Mouse (Mus musculus) heart, embryonic 10.5 days (tissue): ENCODE results near the gene Specc1. TPM values are rescaled to one million over a fixed set of nuclear protein-coding genes. Genes with fewer than 3 reads are reported as not detected.

ENCODE experiments used
- DNase-seq: peaks from one replicate; pipeline ENCODE4 v3.0.0-alpha.2; 2017; ENCODE audit warnings: low spot score
- H3K27ac ChIP-seq: fragments of 300-500 bp; sonication (generic); 2 replicates; pipeline ENCODE4 v1.5.1; 2016; ENCODE audit warnings: mild to moderate bottlenecking
- H3K27me3 ChIP-seq: fragments of 300-500 bp; sonication (generic); 2 replicates; pipeline ENCODE4 v1.6.1; 2016; ENCODE audit warnings: mild to moderate bottlenecking; ENCODE audit not compliant: poor library complexity, insufficient read depth, severe bottlenecking
- H3K36me3 ChIP-seq: fragments of 300-500 bp; sonication (generic); 2 replicates; pipeline ENCODE4 v1.6.1; 2016; ENCODE audit warnings: mild to moderate bottlenecking, moderate library complexity
- H3K4me1 ChIP-seq: fragments of 300-500 bp; sonication (generic); 2 replicates; pipeline ENCODE4 v1.6.1; 2016; ENCODE audit warnings: mild to moderate bottlenecking
- H3K4me3 ChIP-seq: fragments of 300-500 bp; sonication (generic); 2 replicates; pipeline ENCODE4 v1.5.1; 2016; ENCODE audit warnings: mild to moderate bottlenecking, moderate library complexity
- H3K9me3 ChIP-seq: fragments of 300-500 bp; sonication (generic); 2 replicates; pipeline ENCODE4 v1.6.1; 2016; ENCODE audit warnings: mild to moderate bottlenecking, moderate library complexity
- WGBS: fragments of 180-500 bp; shearing (Covaris S2); methylation state at CpG from one replicate; pipeline ENCODE4 v1.1.7; 2016; 5-methylcytosine and 5-hydroxymethylcytosine counted together
- polyA plus RNA-seq: library from polyadenylated mRNA; unstranded; fragments of >200 nt; fragmentation: Nextera tagmentation; extraction: Ambion mirVana; gene quantifications from 2 replicates; pipeline ENCODE4 v1.2.1, GENCODE M21; 2016

The Specc1 gene
- polyA plus RNA-seq, 1 experiment from 2014 or later: 9.2 TPM

- H3K4me3 ChIP-seq: no peak overlapping the region
- H3K9me3 ChIP-seq: no peaks in the 10 kb centered on the region
- no peaks in the 10 kb centered on the region for H3K36me3 ChIP-seq
- 27% methylated on average over 7 of the region's 7 CpGs for WGBS
- H3K27ac ChIP-seq: no peak overlapping the region
- peaks cover 35% of the 10 kb centered on the region for H3K4me1 ChIP-seq
- DNase-seq: no peak
- peaks cover 27% of the 10 kb centered on the region for H3K27me3 ChIP-seq
Observed at GRCm38 (mm10) chr11:62264018-62264417, 307.5 kb downstream of the Specc1 start.

- DNase-seq: no peak
- WGBS: 81% methylated on average over 7 of the region's 7 CpGs
- Histone ChIP-seq H3K4me1 (peaks cover 36% of the 10 kb centered on the region), H3K9me3 (no peaks in the 10 kb centered on the region), H3K27me3 (peaks cover 19% of the 10 kb centered on the region), H3K4me3 (no peak overlapping the region), H3K27ac (no peak overlapping the region), H3K36me3 (no peaks in the 10 kb centered on the region)
Observed at GRCm38 (mm10) chr11:62265642-62266041, 309.1 kb downstream of the Specc1 start.

GRCm38 (mm10) chr11:62266466-62267214 is 310.1 kb downstream of the Specc1 start:
- 40% methylated on average over 17 of the region's 17 CpGs for WGBS
- Histone ChIP-seq H3K4me3 (no peak overlapping the region; the same call in 1 of the 2 replicates), H3K9me3 (no peaks in the 10 kb centered on the region), H3K36me3 (no peaks in the 10 kb centered on the region), H3K4me1 (peaks cover 37% of the 10 kb centered on the region), H3K27ac (no peak overlapping the region), H3K27me3 (peaks cover 12% of the 10 kb centered on the region)
- DNase-seq: no peak

GRCm38 (mm10) chr11:62268381-62268780 is 311.8 kb downstream of the Specc1 start:
- no peak overlapping the region for H3K27ac ChIP-seq
- peaks cover 10% of the 10 kb centered on the region; the same call in 1 of the 2 replicates for H3K27me3 ChIP-seq
- H3K36me3 ChIP-seq: no peaks in the 10 kb centered on the region
- DNase-seq: no peak
- no peaks in the 10 kb centered on the region for H3K9me3 ChIP-seq
- WGBS: 75% methylated on average over 8 of the region's 8 CpGs
- H3K4me1 ChIP-seq: peaks cover 37% of the 10 kb centered on the region
- H3K4me3 ChIP-seq: no peak overlapping the region

- no peaks in the 10 kb centered on the region for H3K9me3 ChIP-seq
- H3K36me3 ChIP-seq: no peaks in the 10 kb centered on the region
- WGBS: 64% methylated on average over 12 of the region's 12 CpGs
- H3K4me1 ChIP-seq: peaks cover 31% of the 10 kb centered on the region
- H3K4me3 ChIP-seq: no peak overlapping the region
- DNase-seq: no peak
- H3K27ac ChIP-seq: no peak overlapping the region
- H3K27me3 ChIP-seq: peaks cover 10% of the 10 kb centered on the region; the same call in 1 of the 2 replicates
Observed at GRCm38 (mm10) chr11:62269097-62269496, 312.5 kb downstream of the Specc1 start.

- H3K27me3 ChIP-seq: no peaks in the 10 kb centered on the region
- H3K27ac ChIP-seq: no peak overlapping the region
- DNase-seq: no peak
- peaks cover 28% of the 10 kb centered on the region for H3K4me1 ChIP-seq
- no peaks in the 10 kb centered on the region for H3K9me3 ChIP-seq
- 53% methylated on average over 5 of the region's 5 CpGs for WGBS
- no peak overlapping the region for H3K4me3 ChIP-seq
- H3K36me3 ChIP-seq: no peaks in the 10 kb centered on the region
Observed at GRCm38 (mm10) chr11:62270851-62271250, 314.3 kb downstream of the Specc1 start.

Other genes starting within 250 kb of the Specc1 start
- gene Slc5a10, start 235.9 kb upstream of the Specc1 start, polyA plus RNA-seq: 0.07 TPM in 1 of 2 replicates, not detected in the other
- gene Prpsap2, start 194.7 kb upstream of the Specc1 start, polyA plus RNA-seq: 19.8 and 24.8 TPM in 2 replicates
- 9.8 and 11.5 TPM in 2 replicates for gene Ulk2, start 101.7 kb upstream of the Specc1 start, polyA plus RNA-seq
- gene Akap10, start 26.5 kb upstream of the Specc1 start, polyA plus RNA-seq: 17.3 and 17.9 TPM in 2 replicates